Mouse (Mus musculus) testis, adult 2 months (tissue): ENCODE data around the gene Cxcl2.

Experiments
- CTCF ChIP-seq: fragments of 200-500 bp; IDR thresholded peaks from 2 replicates; pipeline ENCODE4 v1.5.1; 2012; ENCODE audit warnings: low read depth, mild to moderate bottlenecking, inconsistent platforms, low read length, moderate library complexity; ENCODE audit not compliant: control insufficient read depth, insufficient read depth, insufficient replicate concordance
- POLR2A ChIP-seq: fragments of 200-500 bp; IDR thresholded peaks from 2 replicates; pipeline ENCODE4 v1.6.1; 2012; ENCODE audit warnings: low read depth, mild to moderate bottlenecking, inconsistent platforms, low read length, moderate library complexity; ENCODE audit not compliant: control insufficient read depth

GRCm38 (mm10) chr5:90899308-90899707, 4.4 kb upstream of the Cxcl2 start:
- TF ChIP-seq POLR2A = no peak
- no peak for TF ChIP-seq CTCF
